Mouse (Mus musculus): ENCODE data around the gene Apoa2. TPM values are rescaled to one million over a fixed set of nuclear protein-coding genes. Genes with fewer than 3 reads are reported as not detected.
A peak's percentile ranks its signal among the peaks of the same experiment; 100 is the strongest.

Apoa2 gene
- polyA plus RNA-seq, 1 experiment = not detected

DNA sequence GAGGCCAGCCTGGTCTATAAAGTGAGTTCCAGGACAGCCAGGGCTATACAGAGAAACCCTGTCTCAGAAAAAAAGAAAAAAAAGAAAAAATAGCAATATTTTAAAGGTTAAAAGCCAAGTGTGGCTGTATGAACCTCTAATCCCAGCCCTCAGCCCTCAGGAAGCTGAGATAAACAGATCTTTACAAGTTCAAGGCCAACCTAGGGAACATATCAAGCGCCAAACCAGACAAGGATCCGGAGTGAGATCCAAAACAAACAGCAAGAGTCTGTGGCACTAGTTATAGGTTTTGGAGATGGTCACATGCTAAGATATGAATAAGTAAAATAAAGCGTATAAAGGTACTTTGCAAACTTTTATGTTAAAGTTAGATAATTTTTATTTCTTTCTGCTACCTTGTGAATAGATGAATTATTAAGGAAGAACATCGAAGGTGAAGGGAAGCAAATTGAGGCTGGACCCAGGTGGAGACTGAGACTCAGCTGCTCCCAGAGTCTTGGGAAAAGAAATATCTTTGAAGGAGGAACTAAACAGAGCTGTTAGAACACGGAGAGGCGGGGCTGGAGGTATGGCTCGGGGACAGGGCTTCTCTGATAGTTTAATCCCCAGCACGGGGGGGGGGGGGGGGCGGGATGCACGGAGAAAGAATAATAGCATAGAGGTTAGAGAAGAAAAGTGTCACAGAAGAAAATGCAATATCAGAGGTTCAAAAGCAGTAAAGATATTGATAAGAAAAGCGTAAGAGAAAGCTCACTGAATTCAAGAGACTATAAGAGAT, 21.2 kb upstream of the Apoa2 start:
- no peak overlapping the region for H3ac ChIP-seq (ENCODE audit: control insufficient read depth, insufficient read length)
- H3K79me2 ChIP-seq (ENCODE audit: control insufficient read depth, insufficient read depth) = no peaks in the 10 kb centered on the region
- H3K36me3 ChIP-seq (ENCODE audit: control insufficient read depth, insufficient read depth) = no peaks in the 10 kb centered on the region
- no peak overlapping the region for H3K4me2 ChIP-seq (ENCODE audit: low read depth)
- no peak overlapping the region for H3K4me3 ChIP-seq
- H3K27me3 ChIP-seq (ENCODE audit: control insufficient read depth, insufficient read depth, insufficient read length) = no peaks in the 10 kb centered on the region
- TF ChIP-seq POLR2AphosphoS2 (IDR thresholded peaks at IDR 0.05; ENCODE audit: insufficient read length, low read depth) (no peak), TCF3 (IDR thresholded peaks at IDR 0.05; ENCODE audit: insufficient read length, low read depth) (no peak), CEBPB (IDR thresholded peaks at IDR 0.05; ENCODE audit: insufficient read depth, poor library complexity, severe bottlenecking) (no peak), MYOD1 (IDR thresholded peaks at IDR 0.05; ENCODE audit: control insufficient read depth in 1 of 3, insufficient read length in 2 of 3, low read depth in 2 of 3) (no peak), POLR2A (IDR thresholded peaks at IDR 0.05; ENCODE audit: insufficient read length, low read depth) (no peak), E2F4 (IDR thresholded peaks at IDR 0.05; ENCODE audit: insufficient read depth) (no peak), MYOG (IDR thresholded peaks at IDR 0.05; ENCODE audit: control insufficient read depth in 1 of 3, insufficient read depth in 1 of 3, insufficient read length in 2 of 3, low read depth in 2 of 3) (no peak)

DNA sequence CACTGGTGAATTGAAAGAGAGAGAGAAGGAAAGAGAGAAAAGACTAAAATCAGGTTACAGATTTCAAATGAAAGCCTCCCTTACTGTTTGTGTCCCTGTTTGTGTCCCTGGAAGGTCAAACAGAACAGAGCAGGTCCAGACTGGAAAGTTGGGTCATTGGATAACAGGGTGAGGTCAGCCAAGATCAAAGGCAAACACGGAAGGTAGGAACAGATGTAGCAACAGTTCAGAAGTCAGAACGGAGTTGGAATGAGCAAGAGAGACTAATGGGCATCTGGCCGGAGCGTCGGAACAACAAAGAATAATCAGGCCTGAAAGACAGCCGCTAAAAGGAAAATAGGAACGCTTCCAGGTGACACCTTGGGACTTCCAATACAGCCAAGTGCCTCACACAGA, 20.6 kb upstream of the Apoa2 start:
- Histone ChIP-seq H3ac (ENCODE audit: control insufficient read depth, insufficient read length) (no peak overlapping the region), H3K36me3 (ENCODE audit: control insufficient read depth, insufficient read depth) (no peaks in the 10 kb centered on the region), H3K4me2 (ENCODE audit: low read depth) (no peak overlapping the region), H3K27me3 (ENCODE audit: control insufficient read depth, insufficient read depth, insufficient read length) (no peaks in the 10 kb centered on the region), H3K4me3 (no peak overlapping the region), H3K79me2 (ENCODE audit: control insufficient read depth, insufficient read depth) (no peaks in the 10 kb centered on the region)
- TF ChIP-seq SRF (IDR thresholded peaks at IDR 0.05; ENCODE audit: control insufficient read depth, insufficient read length, low read depth) (no peak), USF1 (IDR thresholded peaks at IDR 0.05; ENCODE audit: low read depth) (no peak), E2F4 (IDR thresholded peaks at IDR 0.05; ENCODE audit: insufficient read depth) (no peak), CEBPB (IDR thresholded peaks at IDR 0.05; ENCODE audit: insufficient read depth, poor library complexity, severe bottlenecking) (no peak), TCF3 (IDR thresholded peaks at IDR 0.05; ENCODE audit: insufficient read length, low read depth) (no peak), POLR2A (IDR thresholded peaks at IDR 0.05; ENCODE audit: insufficient read length, low read depth) (no peak), POLR2AphosphoS2 (IDR thresholded peaks at IDR 0.05; ENCODE audit: insufficient read length, low read depth) (no peak), MYOG (IDR thresholded peaks at IDR 0.05; ENCODE audit: control insufficient read depth in 1 of 3, insufficient read depth in 1 of 3, insufficient read length in 2 of 3, low read depth in 2 of 3) (no peak)

DNA sequence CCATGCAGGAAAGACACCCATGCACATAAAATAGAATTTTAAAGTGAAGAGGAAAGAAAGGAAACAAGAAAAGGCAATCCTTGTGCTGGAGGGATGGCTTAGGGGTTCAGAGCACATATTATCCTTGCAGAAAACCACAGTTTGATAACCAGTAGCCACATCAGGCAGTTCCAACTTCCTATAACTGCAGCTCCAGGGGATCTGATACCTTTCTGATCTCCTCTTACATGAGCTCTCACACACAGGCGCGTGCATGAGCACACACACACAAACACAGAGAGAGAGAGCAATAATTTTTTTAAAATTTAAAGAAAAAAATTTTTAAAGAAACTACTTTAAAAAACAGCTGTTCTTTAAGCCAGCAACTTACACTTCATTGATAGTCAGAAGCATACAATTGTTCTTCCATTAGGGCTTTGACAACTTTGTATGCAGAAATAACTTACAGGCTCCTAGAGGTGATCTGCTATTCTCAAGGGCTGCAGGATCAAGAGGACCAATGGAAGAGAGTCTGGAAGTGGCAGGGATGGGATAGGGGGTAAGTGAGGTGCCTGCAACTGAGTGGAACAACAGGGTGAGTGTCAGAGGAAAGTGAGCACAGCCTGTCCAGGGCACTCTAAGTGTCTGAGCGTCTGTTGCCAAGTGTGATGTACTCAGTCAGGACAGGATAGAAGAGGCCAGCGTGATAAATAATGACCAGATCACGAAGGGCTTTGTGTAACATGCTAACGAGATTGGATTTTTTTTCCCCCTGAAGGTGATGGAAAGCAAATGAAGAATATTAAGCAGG, 19.0 kb upstream of the Apoa2 start:
- Histone ChIP-seq H3ac (ENCODE audit: control insufficient read depth, insufficient read length) (no peak overlapping the region), H3K4me3 (no peak overlapping the region), H3K36me3 (ENCODE audit: control insufficient read depth, insufficient read depth) (no peaks in the 10 kb centered on the region), H3K4me2 (ENCODE audit: low read depth) (no peak overlapping the region), H3K27me3 (ENCODE audit: control insufficient read depth, insufficient read depth, insufficient read length) (no peaks in the 10 kb centered on the region), H3K79me2 (ENCODE audit: control insufficient read depth, insufficient read depth) (no peaks in the 10 kb centered on the region)
- no peak for TF ChIP-seq USF1 (IDR thresholded peaks at IDR 0.05; ENCODE audit: low read depth)
- TF ChIP-seq TCF12 (IDR thresholded peaks at IDR 0.05; ENCODE audit: insufficient read depth, poor library complexity, severe bottlenecking) = no peak
- TF ChIP-seq MYOD1 (IDR thresholded peaks at IDR 0.05; ENCODE audit: control insufficient read depth in 1 of 3, insufficient read length in 2 of 3, low read depth in 2 of 3) = no peak
- no peak for TF ChIP-seq SRF (IDR thresholded peaks at IDR 0.05; ENCODE audit: control insufficient read depth, insufficient read length, low read depth)
- no peak for TF ChIP-seq CEBPB (IDR thresholded peaks at IDR 0.05; ENCODE audit: insufficient read depth, poor library complexity, severe bottlenecking)
- no peak for TF ChIP-seq MAX (IDR thresholded peaks at IDR 0.05; ENCODE audit: low read depth)
- no peak for TF ChIP-seq TCF3 (IDR thresholded peaks at IDR 0.05; ENCODE audit: insufficient read length, low read depth)
- TF ChIP-seq MYOG (IDR thresholded peaks at IDR 0.05; ENCODE audit: control insufficient read depth in 1 of 3, insufficient read depth in 1 of 3, insufficient read length in 2 of 3, low read depth in 2 of 3) = no peak
- no peak for TF ChIP-seq E2F4 (IDR thresholded peaks at IDR 0.05; ENCODE audit: insufficient read depth)
- no peak for TF ChIP-seq POLR2A (IDR thresholded peaks at IDR 0.05; ENCODE audit: insufficient read length, low read depth)
- no peak for TF ChIP-seq REST (IDR thresholded peaks at IDR 0.05; ENCODE audit: insufficient read depth, insufficient read length)
- no peak for TF ChIP-seq POLR2AphosphoS2 (IDR thresholded peaks at IDR 0.05; ENCODE audit: insufficient read length, low read depth)

DNA sequence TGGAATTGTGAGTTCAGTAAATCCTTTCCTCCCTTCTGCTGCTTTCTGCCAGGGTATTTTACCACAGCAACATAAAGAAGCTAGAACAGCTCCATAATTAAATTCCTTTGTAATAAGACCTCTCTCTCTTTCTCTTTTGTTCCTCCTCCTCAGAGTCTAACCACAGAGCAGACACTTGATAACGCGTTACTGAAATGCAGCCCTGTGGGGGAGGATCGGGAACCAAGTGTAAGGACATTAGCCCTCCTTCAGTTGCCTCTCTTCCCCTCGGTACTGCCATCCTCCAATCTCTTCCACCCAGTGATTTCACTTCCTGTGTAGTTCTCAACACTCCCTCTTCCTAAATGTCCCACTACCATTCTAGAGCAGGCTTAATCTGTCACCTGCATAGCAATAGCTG, 15.4 kb upstream of the Apoa2 start:
- Histone ChIP-seq H3K36me3 (ENCODE audit: control insufficient read depth, insufficient read depth) (no peaks in the 10 kb centered on the region), H3K4me2 (ENCODE audit: low read depth) (peak overlapping the region; percentile 56), H3K27me3 (ENCODE audit: control insufficient read depth, insufficient read depth, insufficient read length) (no peaks in the 10 kb centered on the region), H3K4me3 (no peak overlapping the region), H3ac (ENCODE audit: control insufficient read depth, insufficient read length) (no peak overlapping the region), H3K79me2 (ENCODE audit: control insufficient read depth, insufficient read depth) (no peaks in the 10 kb centered on the region)
- TF ChIP-seq SRF (IDR thresholded peaks at IDR 0.05; ENCODE audit: control insufficient read depth, insufficient read length, low read depth) (no peak), TCF3 (IDR thresholded peaks at IDR 0.05; ENCODE audit: insufficient read length, low read depth) (no peak)

DNA sequence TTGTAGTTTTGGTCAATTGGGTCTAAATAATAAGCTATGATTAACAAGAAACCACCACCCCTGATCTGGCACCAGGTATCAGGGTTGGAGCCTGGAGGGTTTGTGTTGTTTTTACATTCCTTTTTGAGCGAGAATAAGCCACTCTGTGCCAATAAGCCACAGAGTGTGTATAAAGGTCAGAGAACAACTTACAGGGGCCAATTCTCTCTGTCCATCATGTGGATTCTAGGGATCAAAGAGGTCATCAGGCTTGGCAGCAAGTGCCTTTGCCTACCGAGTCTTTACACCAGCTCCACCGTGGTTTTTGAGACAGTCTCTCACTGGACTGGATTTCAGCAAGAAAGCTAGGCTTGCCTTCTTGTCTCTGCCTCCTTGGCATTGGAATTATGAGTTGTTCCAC, 12.0 kb upstream of the Apoa2 start:
- Histone ChIP-seq H3K27me3 (ENCODE audit: control insufficient read depth, insufficient read depth, insufficient read length) (no peaks in the 10 kb centered on the region), H3ac (ENCODE audit: control insufficient read depth, insufficient read length) (no peak overlapping the region), H3K36me3 (ENCODE audit: control insufficient read depth, insufficient read depth) (no peaks in the 10 kb centered on the region), H3K4me3 (no peak overlapping the region), H3K79me2 (ENCODE audit: control insufficient read depth, insufficient read depth) (no peaks in the 10 kb centered on the region), H3K4me2 (ENCODE audit: low read depth) (no peak overlapping the region)
- no peak for TF ChIP-seq MYOG (IDR thresholded peaks at IDR 0.05; ENCODE audit: control insufficient read depth in 1 of 3, insufficient read depth in 1 of 3, insufficient read length in 2 of 3, low read depth in 2 of 3)
- no peak for TF ChIP-seq TCF3 (IDR thresholded peaks at IDR 0.05; ENCODE audit: insufficient read length, low read depth)
- no peak for TF ChIP-seq REST (IDR thresholded peaks at IDR 0.05; ENCODE audit: insufficient read depth, insufficient read length)
- TF ChIP-seq USF1 (IDR thresholded peaks at IDR 0.05; ENCODE audit: low read depth) = no peak
- TF ChIP-seq POLR2AphosphoS2 (IDR thresholded peaks at IDR 0.05; ENCODE audit: insufficient read length, low read depth) = no peak
- no peak for TF ChIP-seq TCF12 (IDR thresholded peaks at IDR 0.05; ENCODE audit: insufficient read depth, poor library complexity, severe bottlenecking)
- no peak for TF ChIP-seq SRF (IDR thresholded peaks at IDR 0.05; ENCODE audit: control insufficient read depth, insufficient read length, low read depth)
- TF ChIP-seq CEBPB (IDR thresholded peaks at IDR 0.05; ENCODE audit: insufficient read depth, poor library complexity, severe bottlenecking) = no peak
- TF ChIP-seq POLR2A (IDR thresholded peaks at IDR 0.05; ENCODE audit: insufficient read length, low read depth) = no peak
- TF ChIP-seq MAX (IDR thresholded peaks at IDR 0.05; ENCODE audit: low read depth) = no peak
- no peak for TF ChIP-seq MYOD1 (IDR thresholded peaks at IDR 0.05; ENCODE audit: control insufficient read depth in 1 of 3, insufficient read length in 2 of 3, low read depth in 2 of 3)
- no peak for TF ChIP-seq E2F4 (IDR thresholded peaks at IDR 0.05; ENCODE audit: insufficient read depth)

Measured in myocyte (in vitro differentiated cells).